Mouse (Mus musculus): ENCODE data around the gene Zfp120.
"Not testable (repeated sequence)": the region's sequence is repeated elsewhere in the genome, so short reads cannot be mapped to it uniquely, and the experiment has no call there.

Gene Zfp120

DNA sequence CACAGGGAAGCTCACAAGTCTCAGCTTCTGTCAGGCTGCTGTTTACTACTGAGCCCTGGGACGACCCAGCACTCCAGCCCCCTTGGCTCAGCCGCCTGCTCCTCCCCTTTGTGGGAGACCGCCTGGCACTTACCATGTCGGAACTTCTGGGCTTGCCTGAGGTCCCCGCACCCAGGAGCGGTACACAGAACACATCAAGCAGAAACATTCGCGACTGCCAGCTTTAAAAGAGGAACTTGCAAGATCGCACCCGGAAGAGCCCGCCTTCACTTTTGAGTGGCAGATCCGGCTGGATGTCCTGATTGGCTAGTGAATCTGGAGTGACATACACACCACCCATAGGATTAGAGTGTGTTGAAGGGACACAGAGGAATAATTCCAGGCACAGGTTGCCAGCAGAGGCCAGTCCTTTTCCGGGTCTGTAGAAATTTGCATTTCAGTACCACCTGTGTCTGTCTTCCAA is at the start of gene Zfp120:
Gene Zfp120 (minus strand): TSS at position 274 of the 463 bp plus-strand sequence.
- DNase-seq (ENCODE audit: low spot score in 2 of 2): peak; percentile 85 to 94

DNA sequence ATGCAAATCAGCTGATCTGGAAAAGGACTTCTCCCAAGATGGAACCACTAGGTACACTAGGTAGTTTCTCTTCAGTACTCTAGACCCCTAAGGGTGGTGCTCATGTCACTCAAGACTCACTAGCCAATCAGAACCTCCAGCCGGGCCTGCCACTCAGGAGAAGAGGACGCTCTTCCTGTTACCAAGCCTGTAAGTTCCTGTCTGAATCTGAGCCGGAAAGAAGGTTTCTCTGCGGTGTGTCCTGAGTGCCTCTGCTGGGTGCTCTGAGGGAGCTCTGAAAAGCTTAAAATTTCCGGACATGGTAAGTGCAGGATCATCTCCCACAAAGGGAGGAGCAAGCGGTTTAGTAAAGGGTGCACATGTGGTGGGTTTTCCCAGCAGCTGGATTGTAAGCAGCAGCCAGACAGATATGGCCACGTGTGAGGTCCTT is 45.1 kb upstream of the Zfp120 start, which contains the start of gene Gm14139:
Gene Gm14139 (plus strand): TSS at position 186 of the 430 bp plus-strand sequence.
- DNase-seq (ENCODE audit: low spot score in 2 of 2): not testable (repeated sequence)

DNA sequence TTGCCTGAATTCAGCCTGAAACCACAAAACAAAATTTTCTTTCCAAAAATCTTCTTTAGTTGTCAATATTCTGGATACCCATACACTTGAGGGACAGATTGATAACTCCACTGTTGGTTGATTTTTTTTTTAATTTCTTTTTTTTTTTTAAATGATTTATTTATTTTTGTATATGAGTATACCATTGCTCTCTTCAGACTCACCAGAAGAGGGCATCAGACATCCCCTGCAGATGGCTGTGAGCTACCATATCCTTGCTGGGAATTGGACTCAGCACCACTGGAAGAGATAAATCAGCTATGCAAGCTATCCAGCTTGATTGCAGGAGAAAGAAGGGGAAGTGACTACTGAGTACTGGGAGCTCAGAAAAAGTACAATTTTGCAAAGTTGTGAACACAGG is 44.5 kb upstream of the Zfp120 start:
- DNase-seq (ENCODE audit: low spot score in 2 of 2): not testable (repeated sequence)

DNA sequence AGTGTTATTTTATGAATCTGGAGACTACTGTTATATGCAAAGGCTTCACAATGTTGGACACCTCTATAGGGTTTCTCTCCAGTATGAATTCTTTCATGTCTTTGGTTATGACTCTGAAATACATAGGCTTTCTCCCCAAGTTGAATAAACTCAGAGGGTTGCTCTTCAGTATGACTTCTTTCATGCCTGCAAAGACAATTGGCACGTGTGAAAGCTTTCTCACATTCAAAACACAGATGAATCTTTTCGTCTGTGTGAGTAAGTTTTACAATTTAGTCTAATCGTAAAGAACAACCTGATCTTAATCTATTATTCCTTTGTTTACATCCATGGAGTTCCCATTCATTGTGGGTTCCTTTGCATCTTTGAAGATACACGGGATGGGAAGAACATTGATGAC is 43.1 kb upstream of the Zfp120 start, which contains the start of gene Gm10770:
Gene Gm10770 (minus strand): TSS at position 101 of the 400 bp plus-strand sequence.
- DNase-seq (ENCODE audit: low spot score in 2 of 2): not testable (repeated sequence)

DNA sequence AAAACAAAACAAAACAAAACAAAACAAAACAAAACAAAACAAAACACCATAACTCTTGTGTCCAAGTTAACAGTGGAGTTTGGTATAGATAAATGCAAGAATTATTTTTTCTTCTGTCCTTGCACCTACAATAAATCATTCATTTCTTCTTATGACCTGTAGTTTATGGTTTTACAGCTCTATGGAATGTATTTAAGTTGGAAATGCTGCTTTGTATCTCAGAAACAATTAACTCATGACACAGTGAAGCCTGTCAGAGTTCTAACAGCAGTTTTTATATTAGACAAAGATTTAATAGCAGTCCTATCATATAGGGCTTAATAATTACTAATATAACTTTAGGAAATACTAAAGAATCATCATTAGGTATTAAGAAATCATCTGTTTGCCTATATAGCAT is 37.3 kb upstream of the Zfp120 start:
- DNase-seq (ENCODE audit: low spot score in 2 of 2): no peak

DNA sequence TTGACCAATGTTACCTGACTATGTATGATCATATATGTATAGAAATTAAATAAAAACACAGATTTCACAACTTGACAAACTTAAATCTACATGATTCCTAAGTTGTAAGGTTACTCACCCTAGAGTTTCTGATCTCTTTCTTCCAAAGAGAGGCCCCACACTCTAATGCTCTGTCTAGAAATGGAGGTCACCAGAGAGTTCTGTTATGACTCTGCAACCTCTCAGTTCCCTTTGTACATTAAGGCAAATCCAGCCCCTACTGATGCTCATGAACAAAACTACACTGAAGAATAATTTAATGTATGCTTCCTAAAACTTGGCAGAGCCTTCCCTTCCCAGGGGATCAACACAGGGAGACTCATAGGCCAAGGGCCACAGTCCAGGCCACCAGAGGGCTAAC is 30.2 kb upstream of the Zfp120 start:
- DNase-seq (ENCODE audit: low spot score in 2 of 2): no peak

DNA sequence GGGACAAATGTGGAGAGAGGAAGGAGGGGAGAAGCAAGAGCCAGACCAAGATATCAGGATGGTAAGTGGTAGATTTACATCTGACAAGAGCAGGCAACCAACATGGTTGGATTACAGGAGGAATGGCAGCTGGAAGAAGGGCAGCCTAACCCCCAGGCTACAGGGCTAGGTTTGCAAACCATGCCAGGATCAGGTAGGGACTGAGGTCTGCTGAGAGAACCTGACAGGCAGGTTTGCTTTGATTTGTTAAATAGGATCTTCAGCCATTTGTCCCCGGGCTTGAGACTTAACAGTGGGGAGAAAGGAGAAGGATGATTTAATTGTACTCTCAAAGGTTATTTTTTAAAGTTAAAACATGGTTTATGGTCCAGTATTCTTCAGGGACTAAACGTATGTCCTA is 3.7 kb downstream of the Zfp120 start:
- DNase-seq (ENCODE audit: low spot score in 2 of 2): no peak

DNA sequence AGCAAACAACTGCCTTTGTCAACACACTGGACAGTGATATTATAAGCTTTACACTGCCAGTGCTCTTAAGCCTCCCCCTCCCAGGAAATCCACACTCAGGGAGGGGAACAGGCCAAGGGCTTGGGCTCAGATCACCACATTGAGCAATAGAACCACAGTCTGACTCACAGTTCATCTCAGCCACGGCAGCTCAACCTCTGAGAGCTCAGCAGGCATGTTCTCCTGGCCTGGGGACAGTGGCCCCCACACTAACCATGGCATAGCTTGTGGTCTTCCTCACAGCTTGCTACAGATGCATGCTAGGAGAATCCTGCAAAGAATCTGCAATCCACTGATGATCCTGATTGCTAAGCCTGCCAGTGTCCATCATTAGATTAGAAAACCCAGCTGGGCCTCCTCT is 4.5 kb downstream of the Zfp120 start:
- DNase-seq (ENCODE audit: low spot score in 2 of 2): not testable (repeated sequence)

DNA sequence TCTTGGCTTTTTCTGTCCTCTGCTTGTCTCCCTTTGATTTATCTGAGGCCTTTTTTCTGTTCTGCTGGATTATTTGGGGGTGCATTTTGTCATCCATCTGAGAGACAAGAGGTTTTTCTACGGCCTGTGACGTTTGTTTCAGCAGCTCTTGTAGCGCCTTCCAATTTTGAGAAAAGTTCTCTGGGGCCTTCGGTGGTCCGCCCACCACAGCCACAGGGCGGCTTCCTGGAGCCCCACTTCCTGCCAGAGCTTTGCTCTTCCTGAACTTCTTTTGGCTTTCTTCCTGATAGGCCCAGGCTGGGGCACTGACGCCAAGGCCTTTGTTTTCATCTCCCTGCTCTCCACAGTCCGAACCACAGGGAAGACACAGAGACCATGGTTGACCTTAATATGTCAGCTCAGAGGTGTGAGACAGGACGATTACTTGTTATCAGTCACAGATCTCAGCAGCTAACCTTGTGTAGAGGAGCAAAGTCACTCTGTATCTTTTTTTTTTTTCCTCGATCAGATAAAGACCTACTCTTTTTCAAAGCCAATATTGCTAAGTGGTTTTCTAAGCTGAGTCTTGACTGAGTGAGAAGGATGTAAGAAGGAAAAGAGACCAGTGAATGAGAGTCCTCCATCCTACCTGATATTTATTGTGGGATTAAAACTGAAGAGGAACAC is 25.1 kb downstream of the Zfp120 start:
- DNase-seq (ENCODE audit: low spot score in 2 of 2): no peak

DNA sequence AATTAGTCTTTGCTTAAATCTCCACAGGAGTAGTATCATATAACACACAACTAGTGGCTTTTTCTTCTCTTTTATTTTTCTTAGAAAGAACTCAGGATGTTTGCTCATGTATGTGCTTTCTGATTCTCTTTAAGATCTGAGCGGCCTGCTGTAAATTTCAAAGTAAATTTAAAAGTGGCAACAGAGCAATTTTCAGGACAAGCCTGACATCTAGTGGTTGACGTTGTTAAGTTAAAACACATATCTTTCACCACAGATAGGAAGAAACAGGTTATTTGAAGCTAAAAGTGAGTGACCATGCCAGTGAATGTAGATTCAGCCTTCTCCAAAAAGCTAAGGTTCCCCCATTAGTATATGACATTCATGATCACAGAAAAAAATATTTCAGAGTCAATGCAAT is 36.9 kb downstream of the Zfp120 start:
- DNase-seq (ENCODE audit: low spot score in 2 of 2): peak; percentile 17 to 63
